Mouse (Mus musculus): ENCODE results near the gene Apmap. TPM values are rescaled to one million over a fixed set of nuclear protein-coding genes. Genes with fewer than 3 reads are reported as not detected.
"Not testable (repeated sequence)": the region's sequence is repeated elsewhere in the genome, so short reads cannot be mapped to it uniquely, and the experiment has no call there.

The Apmap gene
- polyA plus RNA-seq, 1 experiment from 2014 or later, result 47.6 TPM

DNA sequence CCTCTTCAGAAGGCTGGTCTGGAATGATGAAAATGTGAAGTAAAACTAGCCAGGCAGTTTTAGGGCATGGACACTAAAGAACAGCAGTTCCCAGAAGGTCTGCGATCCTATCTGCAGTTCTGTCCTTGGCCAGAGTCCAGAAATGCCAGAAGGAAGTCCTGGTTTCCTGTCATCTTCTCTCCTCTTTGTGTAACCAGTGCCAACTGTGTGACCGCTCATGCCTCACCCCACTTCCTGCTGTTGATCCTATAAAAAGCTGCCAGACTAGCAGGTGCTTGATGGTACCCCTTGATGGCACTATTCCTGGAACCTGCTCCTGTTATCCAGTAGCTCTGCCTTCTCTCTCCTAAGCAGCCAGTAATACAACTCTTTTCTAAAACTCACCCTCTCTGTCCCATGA is 41.3 kb downstream of the Apmap start:
- WGBS, result 73% methylated on average over 2 of the region's 2 CpGs

DNA sequence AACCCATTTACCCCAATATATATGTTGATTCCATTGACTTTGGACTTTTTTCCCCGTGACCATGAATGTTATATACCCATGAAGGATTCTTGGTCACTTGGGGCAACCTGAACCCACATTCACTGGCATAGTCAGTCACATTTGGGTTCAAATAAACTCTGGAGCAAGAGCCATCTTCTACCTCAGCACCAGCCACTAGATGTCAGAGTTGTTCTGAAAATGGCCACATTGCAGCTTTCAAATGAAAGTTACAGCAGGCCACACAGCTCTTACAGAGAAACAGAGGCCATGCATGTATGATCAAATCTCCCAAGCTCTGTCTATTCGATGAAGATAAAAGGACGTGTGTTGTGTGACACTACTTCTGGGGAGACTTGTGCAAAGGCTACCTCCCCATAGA is 49.8 kb downstream of the Apmap start:
- 53% methylated on average over 3 of the region's 3 CpGs for WGBS
- no peak for ATAC-seq (replicated peaks; ENCODE audit: low FRiP score)
- no peaks in the 10 kb centered on the region for H3K4me1 ChIP-seq

More for the DNA sequence above, 41.3 kb downstream of the Apmap start:
- no peak overlapping the region for H3K27ac ChIP-seq
- no peak overlapping the region for H3K4me3 ChIP-seq (replicated peaks)
- H3K4me2 ChIP-seq, result no peak overlapping the region
- no peak overlapping the region for H3K9ac ChIP-seq
- H3K9me3 ChIP-seq (replicated peaks), result no peaks in the 10 kb centered on the region
- no peaks in the 10 kb centered on the region for H3K27me3 ChIP-seq
- H3K36me3 ChIP-seq, result no peaks in the 10 kb centered on the region
- H3K4me1 ChIP-seq, result no peaks in the 10 kb centered on the region
- ATAC-seq (replicated peaks; ENCODE audit: low FRiP score), result no peak

DNA sequence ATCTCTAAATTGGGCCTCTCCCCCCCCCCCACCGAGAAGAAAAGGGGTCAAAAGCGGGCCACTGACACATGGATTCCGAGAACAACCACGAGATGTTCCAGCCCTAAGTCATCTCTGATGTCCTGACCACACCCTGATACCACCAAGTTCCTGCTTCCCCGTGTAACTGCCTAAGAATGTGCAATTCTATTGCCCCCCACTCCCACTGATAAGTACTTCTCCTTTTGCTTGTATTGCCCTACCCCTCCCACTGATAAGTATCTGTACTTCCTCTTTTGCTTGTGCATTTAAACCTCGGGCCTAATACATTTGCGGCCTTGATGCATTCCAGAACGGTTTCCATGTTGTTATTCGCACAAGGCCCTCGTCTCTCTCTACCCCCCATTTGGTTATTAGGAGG is 58.8 kb downstream of the Apmap start:
- H3K27me3 ChIP-seq; H3K4me3 ChIP-seq (replicated peaks); ATAC-seq (replicated peaks; ENCODE audit: low FRiP score); H3K9me3 ChIP-seq (replicated peaks); H3K27ac ChIP-seq; H3K4me1 ChIP-seq; H3K4me2 ChIP-seq; H3K36me3 ChIP-seq; H3K9ac ChIP-seq: not testable (repeated sequence)
- 79% methylated on average over 10 of the region's 10 CpGs for WGBS

More for the DNA sequence above, 49.8 kb downstream of the Apmap start:
- Histone ChIP-seq H3K9me3 (replicated peaks) (no peaks in the 10 kb centered on the region), H3K27ac (no peak overlapping the region), H3K4me3 (replicated peaks) (no peak overlapping the region), H3K27me3 (no peaks in the 10 kb centered on the region), H3K9ac (no peak overlapping the region), H3K36me3 (no peaks in the 10 kb centered on the region), H3K4me2 (no peak overlapping the region)

Other genes starting within 250 kb of the Apmap start
- gene 3300002I08Rik, start 245.8 kb downstream of the Apmap start, polyA plus RNA-seq (2015; fragmentation: Nextera tagmentation; extraction: Ambion mirVana), result 8.7 and 9.1 TPM in 2 replicates
- 10.3 and 11.1 TPM in 2 replicates for gene Zfp442, start 157.1 kb downstream of the Apmap start, polyA plus RNA-seq (2015; fragmentation: Nextera tagmentation; extraction: Ambion mirVana)
- gene Zfp345, start 123.5 kb downstream of the Apmap start, polyA plus RNA-seq (2015; fragmentation: Nextera tagmentation; extraction: Ambion mirVana), result 0.09 and 0.34 TPM in 2 replicates
- 0.21 and 0.28 TPM in 2 replicates for gene Cst7, start 38.2 kb downstream of the Apmap start, polyA plus RNA-seq (2015; fragmentation: Nextera tagmentation; extraction: Ambion mirVana)
- gene Acss1, start 59.9 kb upstream of the Apmap start, polyA plus RNA-seq (2015; fragmentation: Nextera tagmentation; extraction: Ambion mirVana), result 9.5 and 9.9 TPM in 2 replicates
- gene Vsx1, start 80.8 kb upstream of the Apmap start, polyA plus RNA-seq (2015; fragmentation: Nextera tagmentation; extraction: Ambion mirVana), result not detected in 2 replicates
- gene Entpd6, start 140.5 kb upstream of the Apmap start, polyA plus RNA-seq (2015; fragmentation: Nextera tagmentation; extraction: Ambion mirVana), result 27.8 and 31.7 TPM in 2 replicates
- 77.3 and 88.3 TPM in 2 replicates for gene Pygb, start 178.2 kb upstream of the Apmap start, polyA plus RNA-seq (2015; fragmentation: Nextera tagmentation; extraction: Ambion mirVana)

All from kidney, embryonic 15.5 days (tissue).